Mouse (Mus musculus): Measurements from ENCODE around the gene Clk1. TPM values are rescaled to one million over a fixed set of nuclear protein-coding genes. Genes with fewer than 3 reads are reported as not detected.

Clk1 gene
- polyA plus RNA-seq, 1 experiment from 2014 or later, result 170 TPM

DNA sequence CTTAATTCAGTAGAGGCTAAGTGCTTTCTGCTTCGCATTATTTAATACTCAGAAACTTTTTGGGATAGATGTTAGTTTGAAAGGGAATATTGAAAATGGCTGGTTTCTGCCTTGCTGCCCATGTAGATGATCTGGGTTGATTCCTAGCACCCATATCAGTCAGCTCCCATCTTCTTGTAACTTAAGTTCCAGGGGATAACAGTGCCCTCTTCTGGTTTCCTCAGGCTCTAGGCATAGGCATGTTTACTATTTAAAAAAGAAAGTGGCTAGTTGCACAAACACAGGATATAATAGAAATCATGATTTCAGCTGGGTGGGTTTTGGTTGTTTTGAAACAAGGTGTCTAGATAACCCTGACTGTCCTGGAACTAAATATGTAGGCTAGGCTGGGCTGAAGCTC lies 27.7 kb downstream of the Clk1 start:
- ATAC-seq (replicated peaks; ENCODE audit: low FRiP score, low TSS enrichment, low read depth) (no peak), DNase-seq (ENCODE audit: low spot score) (no peak)
- H3K36me3 ChIP-seq (ENCODE audit: control insufficient read depth, insufficient read depth, low read length), result peaks cover 65% of the 10 kb centered on the region
- WGBS, result 94% methylated on average over 1 of the region's 1 CpGs
- no peak overlapping the region for H3K27ac ChIP-seq (ENCODE audit: low read depth)
- no peak overlapping the region for H3K9ac ChIP-seq (ENCODE audit: low read length)
- no peaks in the 10 kb centered on the region for H3K27me3 ChIP-seq (replicated peaks; ENCODE audit: control insufficient read depth, insufficient read depth, low read length)
- no peak overlapping the region for H3K4me2 ChIP-seq (ENCODE audit: low read length)
- H3K4me1 ChIP-seq (replicated peaks; ENCODE audit: control insufficient read depth, insufficient read depth, low read length), result peaks cover 8% of the 10 kb centered on the region
- no peak overlapping the region for H3K4me3 ChIP-seq (ENCODE audit: low read depth, low read length)
- H3K9me3 ChIP-seq (ENCODE audit: control insufficient read depth, low read length), result no peaks in the 10 kb centered on the region

GRCm38 (mm10) chr1:58395341-58395740 lies 28.5 kb downstream of the Clk1 start:
- Histone ChIP-seq H3K27me3 (replicated peaks; ENCODE audit: control insufficient read depth, insufficient read depth, low read length) (no peaks in the 10 kb centered on the region), H3K4me1 (replicated peaks; ENCODE audit: control insufficient read depth, insufficient read depth, low read length) (peaks cover 8% of the 10 kb centered on the region), H3K9me3 (ENCODE audit: control insufficient read depth, low read length) (no peaks in the 10 kb centered on the region), H3K4me2 (ENCODE audit: low read length) (no peak overlapping the region), H3K4me3 (ENCODE audit: low read depth, low read length) (no peak overlapping the region), H3K27ac (ENCODE audit: low read depth) (no peak overlapping the region), H3K9ac (ENCODE audit: low read length) (no peak overlapping the region), H3K36me3 (ENCODE audit: control insufficient read depth, insufficient read depth, low read length) (peaks cover 57% of the 10 kb centered on the region)
- 90% methylated on average over 3 of the region's 3 CpGs for WGBS
- DNase-seq (ENCODE audit: low spot score), result no peak
- ATAC-seq (replicated peaks; ENCODE audit: low FRiP score, low TSS enrichment, low read depth), result no peak

- Histone ChIP-seq H3K9ac (ENCODE audit: low read length) (peak overlapping the region; percentile 87), H3K27ac (ENCODE audit: low read depth) (peak overlapping the region; percentile 98), H3K4me1 (replicated peaks; ENCODE audit: control insufficient read depth, insufficient read depth, low read length) (peaks cover 8% of the 10 kb centered on the region), H3K9me3 (ENCODE audit: control insufficient read depth, low read length) (no peaks in the 10 kb centered on the region), H3K4me2 (ENCODE audit: low read length) (peak overlapping the region; percentile 89), H3K36me3 (ENCODE audit: control insufficient read depth, insufficient read depth, low read length) (peaks cover 39% of the 10 kb centered on the region), H3K27me3 (replicated peaks; ENCODE audit: control insufficient read depth, insufficient read depth, low read length) (no peaks in the 10 kb centered on the region), H3K4me3 (ENCODE audit: low read depth, low read length) (peak overlapping the region; percentile 90)
- DNase-seq (ENCODE audit: low spot score) (peak; percentile 75), ATAC-seq (replicated peaks; ENCODE audit: low FRiP score, low TSS enrichment, low read depth) (peak; percentile 65)
- 1% methylated on average over 60 of the region's 90 CpGs for WGBS
These were observed 30.3 kb downstream of the Clk1 start for GRCm38 (mm10) chr1:58393284-58394195.

GRCm38 (mm10) chr1:58392652-58393283 lies 31.1 kb downstream of the Clk1 start, which contains the start of gene Bzw1:
Gene Bzw1, plus strand, starts transcription at chr1:58392898.
- H3K9me3 ChIP-seq (ENCODE audit: control insufficient read depth, low read length), result no peaks in the 10 kb centered on the region
- peak; percentile 98 for DNase-seq (ENCODE audit: low spot score)
- peak; percentile 98 for ATAC-seq (replicated peaks; ENCODE audit: low FRiP score, low TSS enrichment, low read depth)
- H3K27ac ChIP-seq (ENCODE audit: low read depth), result peak within 1 kb of the TSS; percentile 98
- peak within 1 kb of the TSS; percentile 90 for H3K4me3 ChIP-seq (ENCODE audit: low read depth, low read length)
- H3K27me3 ChIP-seq (replicated peaks; ENCODE audit: control insufficient read depth, insufficient read depth, low read length), result no peaks in the 10 kb centered on the region
- H3K36me3 ChIP-seq (ENCODE audit: control insufficient read depth, insufficient read depth, low read length), result peaks cover 31% of the 10 kb centered on the region
- H3K4me2 ChIP-seq (ENCODE audit: low read length), result peak within 1 kb of the TSS; percentile 89
- peak within 1 kb of the TSS; percentile 87 for H3K9ac ChIP-seq (ENCODE audit: low read length)
- H3K4me1 ChIP-seq (replicated peaks; ENCODE audit: control insufficient read depth, insufficient read depth, low read length), result peaks cover 8% of the 10 kb centered on the region
- under 1% methylated on average over 54 of the region's 61 CpGs for WGBS

DNA sequence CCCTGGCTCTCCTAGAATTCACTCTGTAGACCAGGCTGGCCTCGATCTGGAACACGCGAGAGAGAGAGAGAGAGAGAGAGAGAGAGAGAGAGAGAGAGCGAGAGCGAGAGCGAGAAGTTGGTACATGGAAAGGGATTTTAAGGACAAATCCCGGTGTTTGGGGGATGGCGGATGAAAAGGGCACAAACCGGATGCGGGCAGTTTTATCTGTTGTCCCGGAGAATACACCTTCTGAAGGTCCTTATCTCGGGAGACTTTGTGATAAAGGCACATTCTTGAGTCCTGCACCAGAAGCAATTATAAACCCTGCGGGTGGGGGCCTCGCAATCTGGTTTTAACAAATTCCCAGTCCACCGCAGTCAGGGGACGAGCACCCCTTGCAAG lies 31.6 kb downstream of the Clk1 start:
- peak overlapping the region; percentile 90 for H3K4me3 ChIP-seq (ENCODE audit: low read depth, low read length)
- under 1% methylated on average over 16 of the region's 16 CpGs for WGBS
- peak overlapping the region; percentile 87 for H3K9ac ChIP-seq (ENCODE audit: low read length)
- DNase-seq (ENCODE audit: low spot score) (no peak), ATAC-seq (replicated peaks; ENCODE audit: low FRiP score, low TSS enrichment, low read depth) (no peak; the same call in 1 of the 2 replicates)
- peaks cover 26% of the 10 kb centered on the region for H3K36me3 ChIP-seq (ENCODE audit: control insufficient read depth, insufficient read depth, low read length)
- H3K9me3 ChIP-seq (ENCODE audit: control insufficient read depth, low read length), result no peaks in the 10 kb centered on the region
- no peaks in the 10 kb centered on the region for H3K27me3 ChIP-seq (replicated peaks; ENCODE audit: control insufficient read depth, insufficient read depth, low read length)
- H3K4me1 ChIP-seq (replicated peaks; ENCODE audit: control insufficient read depth, insufficient read depth, low read length), result peaks cover 8% of the 10 kb centered on the region
- peak overlapping the region; percentile 89 for H3K4me2 ChIP-seq (ENCODE audit: low read length)
- peak overlapping the region; percentile 98 for H3K27ac ChIP-seq (ENCODE audit: low read depth)

GRCm38 (mm10) chr1:58391421-58392267 lies 32.2 kb downstream of the Clk1 start:
- Histone ChIP-seq H3K36me3 (ENCODE audit: control insufficient read depth, insufficient read depth, low read length) (peaks cover 20% of the 10 kb centered on the region), H3K27me3 (replicated peaks; ENCODE audit: control insufficient read depth, insufficient read depth, low read length) (no peaks in the 10 kb centered on the region), H3K27ac (ENCODE audit: low read depth) (peak overlapping the region; percentile 98), H3K4me3 (ENCODE audit: low read depth, low read length) (peak overlapping the region; percentile 90), H3K9me3 (ENCODE audit: control insufficient read depth, low read length) (no peaks in the 10 kb centered on the region), H3K9ac (ENCODE audit: low read length) (peak overlapping the region; percentile 87), H3K4me1 (replicated peaks; ENCODE audit: control insufficient read depth, insufficient read depth, low read length) (peaks cover 8% of the 10 kb centered on the region), H3K4me2 (ENCODE audit: low read length) (peak overlapping the region; percentile 89)
- WGBS, result 42% methylated on average over 19 of the region's 19 CpGs
- no peak for ATAC-seq (replicated peaks; ENCODE audit: low FRiP score, low TSS enrichment, low read depth)
- no peak for DNase-seq (ENCODE audit: low spot score)

DNA sequence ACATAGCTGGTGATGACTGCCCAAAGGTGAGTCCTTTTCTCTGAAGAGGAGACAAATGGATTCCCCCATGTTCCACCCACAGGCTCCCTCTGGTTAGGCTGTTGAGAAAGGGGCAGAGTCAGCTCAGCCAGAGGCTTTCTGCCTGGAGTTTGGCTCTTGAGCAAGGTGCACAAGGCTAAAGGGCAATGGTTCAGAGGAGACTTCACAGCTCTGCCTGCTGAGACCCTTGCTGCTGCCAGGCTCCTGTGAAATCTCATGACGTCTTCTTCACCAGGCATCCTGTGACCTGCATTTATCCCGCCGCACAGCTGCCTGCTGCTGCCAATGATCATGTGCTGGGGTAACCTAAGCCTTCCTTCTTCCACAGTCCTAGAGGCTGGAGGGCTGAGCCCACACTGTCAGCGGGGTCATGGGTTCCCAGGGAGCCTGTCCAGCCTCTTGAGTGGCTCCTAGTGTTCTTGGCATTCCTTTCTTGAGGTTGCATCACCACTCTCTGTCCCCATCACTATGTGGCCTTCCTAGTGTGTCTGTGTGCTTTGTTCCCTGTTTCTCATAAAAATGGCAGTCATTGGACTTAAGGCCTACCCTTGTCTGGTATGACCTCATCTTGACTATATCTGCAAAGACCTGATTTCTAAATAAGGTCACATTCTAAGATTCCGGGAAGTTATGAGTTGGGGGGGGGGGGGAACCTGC lies 41.1 kb downstream of the Clk1 start:
- Histone ChIP-seq H3K9me3 (ENCODE audit: control insufficient read depth, low read length) (no peaks in the 10 kb centered on the region), H3K27ac (ENCODE audit: low read depth) (no peak overlapping the region), H3K9ac (ENCODE audit: low read length) (no peak overlapping the region), H3K27me3 (replicated peaks; ENCODE audit: control insufficient read depth, insufficient read depth, low read length) (no peaks in the 10 kb centered on the region), H3K4me1 (replicated peaks; ENCODE audit: control insufficient read depth, insufficient read depth, low read length) (no peaks in the 10 kb centered on the region), H3K4me2 (ENCODE audit: low read length) (no peak overlapping the region), H3K36me3 (ENCODE audit: control insufficient read depth, insufficient read depth, low read length) (no peaks in the 10 kb centered on the region), H3K4me3 (ENCODE audit: low read depth, low read length) (no peak overlapping the region)
- 69% methylated on average over 5 of the region's 5 CpGs for WGBS
- DNase-seq (ENCODE audit: low spot score), result no peak
- ATAC-seq (replicated peaks; ENCODE audit: low FRiP score, low TSS enrichment, low read depth), result no peak
